Mouse (Mus musculus): Measurements from ENCODE around the gene Olfr598. TPM values are rescaled to one million over a fixed set of nuclear protein-coding genes. Genes with fewer than 3 reads are reported as not detected.
"Not testable (repeated sequence)": the region's sequence is repeated elsewhere in the genome, so short reads cannot be mapped to it uniquely, and the experiment has no call there.

The Olfr598 gene
- total RNA-seq (2021), result not detected
- long read RNA-seq, experiment 1, result 0 reads
- long read RNA-seq, experiment 2, result 0 reads

GRCm38 (mm10) chr7:103323268-103323667 is at the start of gene Olfr598:
TSS of gene Olfr598 (plus strand) at chr7:103323568.
- intact Hi-C loops (cut with DNase I), result no loop called here
- no peak for DNase-seq (ENCODE audit: low spot score in 2 of 2)

- DNase-seq (ENCODE audit: low spot score in 2 of 2); intact Hi-C loops (cut with DNase I): not testable (repeated sequence)
Measured at GRCm38 (mm10) chr7:103305348-103305747, 18.0 kb upstream of the Olfr598 start, which contains the start of gene Olfr596. TSS of gene Olfr596 (plus strand) at chr7:103305648.

- intact Hi-C loops (cut with DNase I); DNase-seq (ENCODE audit: low spot score in 2 of 2): not testable (repeated sequence)
Measured at GRCm38 (mm10) chr7:103316015-103316414, 7.4 kb upstream of the Olfr598 start, which contains the start of gene Olfr597. TSS of gene Olfr597 (plus strand) at chr7:103316315.

GRCm38 (mm10) chr7:103335617-103336016 is 12.2 kb downstream of the Olfr598 start, which contains the start of gene Olfr599:
TSS of gene Olfr599 (plus strand) at chr7:103335917.
- intact Hi-C loops (cut with DNase I), result no loop called here
- DNase-seq (ENCODE audit: low spot score in 2 of 2), result no peak

DNA sequence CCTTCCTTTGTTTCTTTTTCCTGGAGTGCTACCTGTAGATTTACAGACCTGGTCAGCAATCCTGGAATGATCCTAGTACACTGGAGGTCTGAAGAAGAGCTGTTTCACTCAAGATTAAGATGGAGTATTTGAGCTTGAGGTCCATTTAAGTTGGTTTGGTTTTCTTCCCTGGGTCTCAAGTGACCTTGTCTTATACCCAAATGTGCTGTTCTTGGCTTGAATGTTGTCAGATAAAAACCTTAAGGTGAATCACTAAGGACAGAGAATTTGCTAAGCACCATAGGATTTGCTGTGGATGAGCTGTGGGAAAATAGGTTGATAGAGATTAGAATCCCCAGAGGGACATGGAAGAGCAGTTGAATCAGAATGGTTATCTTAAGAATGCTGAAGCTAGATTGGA is 26.2 kb downstream of the Olfr598 start, which contains the start of gene Olfr600:
TSS of gene Olfr600 (minus strand) at position 101 of the 400 bp plus-strand sequence.
- no peak for DNase-seq (ENCODE audit: low spot score in 2 of 2)
- intact Hi-C loops (cut with DNase I), result no loop called here

DNA sequence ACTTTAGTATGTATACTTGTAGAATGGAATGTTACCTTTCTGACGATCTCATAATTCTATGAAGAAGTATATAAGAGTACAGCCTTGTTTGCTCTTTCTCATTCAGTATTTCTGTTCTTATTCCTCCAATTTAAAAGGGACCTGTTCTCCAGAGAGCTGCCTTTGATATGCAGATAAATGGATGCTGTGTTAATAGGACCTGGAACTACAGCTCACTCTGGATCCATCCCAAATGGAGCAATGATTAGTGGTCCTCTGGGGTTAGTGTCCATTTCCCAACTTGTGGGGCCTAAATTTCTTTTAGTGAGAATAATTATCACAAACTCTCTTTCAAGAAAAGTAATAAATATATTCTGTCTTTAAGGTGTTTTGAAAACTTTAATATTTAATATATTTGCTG is 39.2 kb downstream of the Olfr598 start, which contains the start of gene Olfr601:
TSS of gene Olfr601 (minus strand) at position 101 of the 400 bp plus-strand sequence.
- no peak for DNase-seq (ENCODE audit: low spot score in 2 of 2)
- intact Hi-C loops (cut with DNase I), result no loop called here

Other genes with a start within 250 kb of the Olfr598 start
- gene Olfr584, start 241.7 kb upstream of the Olfr598 start, total RNA-seq (2021), result not detected
- gene Olfr585, start 225.8 kb upstream of the Olfr598 start, total RNA-seq (2021), result not detected
- gene Olfr586, start 197.9 kb upstream of the Olfr598 start, total RNA-seq (2021), result not detected
- gene Olfr588-ps1, start 182.7 kb upstream of the Olfr598 start, total RNA-seq (2021), result not detected
- gene Olfr589, start 167.2 kb upstream of the Olfr598 start, total RNA-seq (2021), result not detected
- not detected for gene Olfr591, start 145.2 kb upstream of the Olfr598 start, total RNA-seq (2021)
- not detected for gene Olfr592, start 138.8 kb upstream of the Olfr598 start, total RNA-seq (2021)
- gene Olfr593, start 111.7 kb upstream of the Olfr598 start, total RNA-seq (2021), result not detected
- not detected for gene Olfr594, start 106.6 kb upstream of the Olfr598 start, total RNA-seq (2021)
- not detected for gene Usp17ld, start 71.1 kb upstream of the Olfr598 start, total RNA-seq (2021)
- gene Olfr596, start 17.9 kb upstream of the Olfr598 start, total RNA-seq (2021), result not detected
- gene Olfr597, start 7.3 kb upstream of the Olfr598 start, total RNA-seq (2021), result not detected
- not detected for gene Olfr599, start 12.3 kb downstream of the Olfr598 start, total RNA-seq (2021)
- gene Olfr600, start 26.1 kb downstream of the Olfr598 start, total RNA-seq (2021), result not detected
- gene Olfr601, start 39.1 kb downstream of the Olfr598 start, total RNA-seq (2021), result not detected
- gene Olfr603, start 62.6 kb downstream of the Olfr598 start, total RNA-seq (2021), result not detected
- not detected for gene Usp17lc, start 91.5 kb downstream of the Olfr598 start, total RNA-seq (2021)
- gene Olfr605, start 121.9 kb downstream of the Olfr598 start, total RNA-seq (2021), result not detected
- gene Olfr606, start 125.5 kb downstream of the Olfr598 start, total RNA-seq (2021), result not detected
- not detected for gene Olfr607, start 140.6 kb downstream of the Olfr598 start, total RNA-seq (2021)
- not detected for gene Olfr608, start 146.3 kb downstream of the Olfr598 start, total RNA-seq (2021)
- not detected for gene Olfr609, start 174.5 kb downstream of the Olfr598 start, total RNA-seq (2021)
- gene Olfr610, start 188.6 kb downstream of the Olfr598 start, total RNA-seq (2021), result not detected
- gene Olfr611, start 197.3 kb downstream of the Olfr598 start, total RNA-seq (2021), result not detected
- not detected for gene Olfr612, start 219.1 kb downstream of the Olfr598 start, total RNA-seq (2021)
- not detected for gene Olfr613, start 224.5 kb downstream of the Olfr598 start, total RNA-seq (2021)
- gene Olfr615, start 232.5 kb downstream of the Olfr598 start, total RNA-seq (2021), result not detected
- gene Olfr616, start 245.6 kb downstream of the Olfr598 start, total RNA-seq (2021), result not detected
- gene Olfr617, start 249.5 kb downstream of the Olfr598 start, total RNA-seq (2021), result not detected

Measured in left cerebral cortex, postnatal 14 days (tissue).